Mouse (Mus musculus) CD4-positive, CD25-positive, alpha-beta regulatory T cell, adult 9 weeks (primary cell): Measurements from ENCODE around the gene 1700015G11Rik. TPM values are rescaled to one million over a fixed set of nuclear protein-coding genes. Genes with fewer than 3 reads are reported as not detected.

Experiments used
- polyA plus RNA-seq: library from polyadenylated mRNA; unstranded; fragments of 100-300 nt; shearing (Covaris generic); gene quantifications from one replicate; pipeline ENCODE4 v1.2.1, GENCODE M21; 2017

Gene 1700015G11Rik
- not detected for polyA plus RNA-seq

GRCm38 (mm10) chr7:52015628-52016027 lies at the start of gene 1700015G11Rik:
1700015G11Rik (minus strand) TSS chr7:52015728.

GRCm38 (mm10) chr7:52005511-52006295 lies 9.8 kb downstream of the 1700015G11Rik start, which contains the start of gene Svip:
Svip (minus strand) TSS chr7:52006018.

Other genes with a start within 250 kb of the 1700015G11Rik start
- gene Gas2, start 153.7 kb downstream of the 1700015G11Rik start, polyA plus RNA-seq, result 0.97 TPM
- gene Fancf, start 153.5 kb downstream of the 1700015G11Rik start, polyA plus RNA-seq, result 0.74 TPM
- 1.5 TPM for gene Svip, start 9.7 kb downstream of the 1700015G11Rik start, polyA plus RNA-seq